Mouse (Mus musculus) heart, adult 2 months (tissue): ENCODE measurements around the gene Tfe3.

Source experiments
- CTCF ChIP-seq: fragments of 200-600 bp; IDR thresholded peaks from 2 replicates; pipeline ENCODE4 v1.8.1; 2022; ENCODE audit warnings: antibody characterized with exemption, mild to moderate bottlenecking, moderate library complexity
- POLR2A ChIP-seq: fragments of 200-500 bp; IDR thresholded peaks from 2 replicates; pipeline ENCODE4 v1.6.1; 2011; ENCODE audit warnings: mild to moderate bottlenecking, low read depth, low read length, control low read depth; ENCODE audit not compliant: insufficient read depth

GRCm38 (mm10) chrX:7793361-7793760 is 31.0 kb downstream of the Tfe3 start:
- TF ChIP-seq CTCF: peak; percentile 60
- no peak for TF ChIP-seq POLR2A
